Mouse (Mus musculus) heart, embryonic 13.5 days (tissue): Measurements from ENCODE around the gene Exoc5. TPM values are rescaled to one million over a fixed set of nuclear protein-coding genes. Genes with fewer than 3 reads are reported as not detected.

Source experiments
- polyA plus RNA-seq: library from polyadenylated mRNA; unstranded; fragments of >200 nt; fragmentation: Nextera tagmentation; extraction: Ambion mirVana; gene quantifications from 2 replicates; pipeline ENCODE4 v1.2.1, GENCODE M21; 2015

Gene Exoc5
- polyA plus RNA-seq, 1 experiment from 2014 or later, result 28.9 TPM

Other genes starting within 250 kb of the Exoc5 start
- 15.9 and 18.3 TPM in 2 replicates for gene Ap5m1, start 556 bp downstream of the Exoc5 start, polyA plus RNA-seq
- gene Naa30, start 105.6 kb upstream of the Exoc5 start, polyA plus RNA-seq, result 6.9 and 7.7 TPM in 2 replicates
- gene ccdc198, start 178.8 kb upstream of the Exoc5 start, polyA plus RNA-seq, result 0.31 and 0.92 TPM in 2 replicates